Mouse (Mus musculus): ENCODE measurements around the gene Apopt1. TPM values are rescaled to one million over a fixed set of nuclear protein-coding genes. Genes with fewer than 3 reads are reported as not detected.

The Apopt1 gene
- polyA plus RNA-seq, 1 experiment from 2014 or later: 50.0 TPM

DNA sequence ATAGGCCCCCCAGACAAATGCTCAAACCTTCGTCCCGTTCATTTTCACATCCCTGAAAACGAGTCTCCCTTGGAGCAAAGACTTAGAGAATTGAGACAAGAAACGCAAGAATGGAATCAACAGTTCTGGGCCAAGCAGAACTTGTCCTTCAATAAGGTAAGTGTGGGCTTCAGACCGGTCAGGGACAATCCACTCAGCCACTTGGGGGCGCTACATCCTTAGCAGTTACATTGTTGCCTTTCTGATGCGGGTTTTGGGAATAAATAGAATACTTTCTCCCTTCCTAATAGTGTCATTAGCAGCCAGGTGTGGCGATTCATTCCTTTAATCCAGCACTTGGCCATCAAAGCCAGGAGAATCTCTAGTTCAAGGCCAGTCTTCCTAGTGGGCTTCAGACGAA is 9.6 kb downstream of the Apopt1 start:
- H3K4me2 ChIP-seq: no peak overlapping the region
- peaks cover 4% of the 10 kb centered on the region; the same call in 1 of the 2 replicates for H3K4me1 ChIP-seq (ENCODE audit: control insufficient read depth, insufficient read depth, low read length)
- no peak overlapping the region for H3K4me3 ChIP-seq (ENCODE audit: low read depth, low read length)
- H3K9ac ChIP-seq (ENCODE audit: low read depth, low read length): no peak overlapping the region
- no peaks in the 10 kb centered on the region for H3K27me3 ChIP-seq (ENCODE audit: control insufficient read depth, insufficient read depth, low read length)
- no peak overlapping the region for H3K27ac ChIP-seq (ENCODE audit: low read depth, low read length)
- no peaks in the 10 kb centered on the region for H3K9me3 ChIP-seq (replicated peaks; ENCODE audit: control insufficient read depth, low read length)
- H3K36me3 ChIP-seq (ENCODE audit: control insufficient read depth, insufficient read depth, low read length): peaks cover 3% of the 10 kb centered on the region
- 75% methylated on average over 9 of the region's 9 CpGs for WGBS (ENCODE audit: insufficient replicate concordance)
- no peak for ATAC-seq (replicated peaks; ENCODE audit: insufficient number of reproducible peaks, low FRiP score, low TSS enrichment)

DNA sequence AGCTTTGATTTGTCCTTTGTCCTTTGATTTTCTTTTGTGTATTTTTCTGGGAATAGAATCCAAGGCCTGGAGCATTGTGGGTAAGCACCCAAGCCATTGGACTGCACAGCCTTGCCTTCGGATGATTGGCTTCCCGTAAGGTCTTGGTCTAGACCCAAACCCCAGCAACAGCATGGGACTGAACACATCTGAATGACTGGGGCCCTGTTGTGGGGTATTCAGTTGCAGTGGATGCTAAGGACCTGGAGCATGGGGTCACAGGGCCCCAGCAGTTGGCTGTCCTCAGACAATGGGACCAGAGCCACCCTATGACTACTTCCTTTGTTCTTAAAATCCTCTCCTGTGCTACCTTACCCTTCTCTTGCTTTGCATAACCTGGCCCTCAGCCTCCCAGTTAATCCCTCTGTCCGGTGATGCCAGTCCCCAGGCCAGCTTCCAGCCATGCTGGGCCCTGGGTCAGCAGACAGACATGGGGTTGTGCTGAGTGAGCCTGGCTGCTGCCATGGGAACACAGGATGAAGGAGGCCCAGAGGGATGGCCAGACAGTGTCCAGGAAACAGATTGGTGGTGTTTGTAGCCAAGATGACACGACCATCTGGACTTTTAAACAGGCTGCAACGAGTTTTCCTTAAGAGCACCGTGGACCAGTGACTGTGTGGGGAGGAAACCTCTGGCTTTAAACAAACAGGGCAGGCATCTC is 11.7 kb downstream of the Apopt1 start:
- H3K27me3 ChIP-seq (ENCODE audit: control insufficient read depth, insufficient read depth, low read length): no peaks in the 10 kb centered on the region
- H3K4me3 ChIP-seq (ENCODE audit: low read depth, low read length): no peak overlapping the region
- H3K9ac ChIP-seq (ENCODE audit: low read depth, low read length): 0 out of 2 replicates have a peak overlapping the region, but pooled peaks have one; percentile 30
- H3K4me2 ChIP-seq: no peak overlapping the region
- H3K36me3 ChIP-seq (ENCODE audit: control insufficient read depth, insufficient read depth, low read length): peaks cover 3% of the 10 kb centered on the region
- no peaks in the 10 kb centered on the region for H3K9me3 ChIP-seq (replicated peaks; ENCODE audit: control insufficient read depth, low read length)
- WGBS (ENCODE audit: insufficient replicate concordance): 66% methylated on average over 6 of the region's 6 CpGs
- ATAC-seq (replicated peaks; ENCODE audit: insufficient number of reproducible peaks, low FRiP score, low TSS enrichment): no peak
- H3K27ac ChIP-seq (ENCODE audit: low read depth, low read length): no peak overlapping the region
- peaks cover 4% of the 10 kb centered on the region; the same call in 1 of the 2 replicates for H3K4me1 ChIP-seq (ENCODE audit: control insufficient read depth, insufficient read depth, low read length)

DNA sequence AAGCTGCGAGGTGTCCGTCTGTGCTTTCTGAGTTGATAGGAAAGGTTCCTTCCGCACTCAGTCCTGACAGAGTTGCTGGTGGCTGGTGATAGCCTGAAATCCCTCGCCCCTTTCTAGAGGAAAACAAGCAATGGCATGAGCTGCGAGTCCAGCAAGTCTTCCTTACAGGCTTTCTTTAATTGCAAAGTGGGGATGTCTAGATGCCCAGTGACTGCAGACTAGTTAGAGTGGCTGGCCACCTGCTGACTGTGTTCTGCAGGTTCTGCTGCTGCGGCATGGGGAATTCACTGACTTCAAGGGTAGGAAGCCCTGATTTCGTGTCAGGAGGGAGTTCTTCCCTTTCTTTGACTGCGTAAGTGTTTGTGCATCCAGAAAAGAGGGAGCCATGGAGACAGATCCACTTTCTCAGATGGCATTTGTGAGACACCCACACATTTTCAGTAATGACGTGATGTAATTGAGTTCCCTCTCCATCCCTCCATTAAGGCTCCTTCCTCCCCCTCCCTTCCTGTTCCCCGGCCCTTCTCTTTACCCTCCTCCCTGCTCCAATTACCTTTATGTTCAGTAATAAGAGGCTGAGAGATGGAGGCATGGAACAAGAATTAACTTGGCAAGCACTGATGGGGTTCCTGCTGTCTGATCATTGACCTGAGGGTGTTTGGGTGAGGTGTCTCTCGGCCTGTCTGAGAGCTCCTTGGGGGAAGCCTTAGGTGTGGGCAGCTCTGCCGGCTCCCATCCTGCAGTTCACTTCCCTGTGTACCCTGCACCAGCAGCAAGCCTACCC is 12.5 kb downstream of the Apopt1 start:
- no peak for ATAC-seq (replicated peaks; ENCODE audit: insufficient number of reproducible peaks, low FRiP score, low TSS enrichment)
- no peak overlapping the region for H3K9ac ChIP-seq (ENCODE audit: low read depth, low read length)

DNA sequence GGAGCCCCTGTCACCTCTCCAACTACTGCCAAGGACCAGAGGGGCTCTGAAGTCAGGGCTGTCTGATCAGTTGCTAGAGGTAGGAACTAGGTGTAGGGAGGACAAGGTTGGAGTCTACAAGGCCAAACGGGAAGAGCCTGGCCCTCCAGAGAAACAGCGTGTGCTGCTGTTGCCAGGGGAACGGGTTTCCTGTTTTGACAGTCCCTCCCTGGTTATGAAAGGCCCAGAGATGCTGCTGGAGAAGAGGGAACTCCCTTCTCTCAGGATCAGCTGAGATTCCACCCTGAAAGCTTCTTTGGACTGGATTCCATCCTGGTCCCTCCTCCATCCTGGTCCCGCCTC is 13.0 kb downstream of the Apopt1 start:
- no peaks in the 10 kb centered on the region for H3K27me3 ChIP-seq (ENCODE audit: control insufficient read depth, insufficient read depth, low read length)
- peak overlapping the region; percentile 35; the same call in 1 of the 2 replicates for H3K27ac ChIP-seq (ENCODE audit: low read depth, low read length)
- ATAC-seq (replicated peaks; ENCODE audit: insufficient number of reproducible peaks, low FRiP score, low TSS enrichment): no peak; the same call in 1 of the 2 replicates
- no peak overlapping the region for H3K4me2 ChIP-seq
- no peaks in the 10 kb centered on the region for H3K9me3 ChIP-seq (replicated peaks; ENCODE audit: control insufficient read depth, low read length)
- H3K4me1 ChIP-seq (ENCODE audit: control insufficient read depth, insufficient read depth, low read length): peaks cover 4% of the 10 kb centered on the region; the same call in 1 of the 2 replicates
- H3K4me3 ChIP-seq (ENCODE audit: low read depth, low read length): no peak overlapping the region
- WGBS (ENCODE audit: insufficient replicate concordance): 66% methylated on average over 4 of the region's 4 CpGs
- H3K36me3 ChIP-seq (ENCODE audit: control insufficient read depth, insufficient read depth, low read length): peaks cover 3% of the 10 kb centered on the region
- no peak overlapping the region for H3K9ac ChIP-seq (ENCODE audit: low read depth, low read length)

More for the DNA sequence above, 12.5 kb downstream of the Apopt1 start:
- H3K4me1 ChIP-seq (ENCODE audit: control insufficient read depth, insufficient read depth, low read length): peaks cover 4% of the 10 kb centered on the region; the same call in 1 of the 2 replicates
- no peak overlapping the region for H3K4me3 ChIP-seq (ENCODE audit: low read depth, low read length)
- H3K27ac ChIP-seq (ENCODE audit: low read depth, low read length): peak overlapping the region; percentile 37; the same call in 1 of the 2 replicates
- H3K9me3 ChIP-seq (replicated peaks; ENCODE audit: control insufficient read depth, low read length): no peaks in the 10 kb centered on the region
- H3K4me2 ChIP-seq: no peak overlapping the region
- 62% methylated on average over 12 of the region's 12 CpGs for WGBS (ENCODE audit: insufficient replicate concordance)
- peaks cover 3% of the 10 kb centered on the region for H3K36me3 ChIP-seq (ENCODE audit: control insufficient read depth, insufficient read depth, low read length)
- no peaks in the 10 kb centered on the region for H3K27me3 ChIP-seq (ENCODE audit: control insufficient read depth, insufficient read depth, low read length)

DNA sequence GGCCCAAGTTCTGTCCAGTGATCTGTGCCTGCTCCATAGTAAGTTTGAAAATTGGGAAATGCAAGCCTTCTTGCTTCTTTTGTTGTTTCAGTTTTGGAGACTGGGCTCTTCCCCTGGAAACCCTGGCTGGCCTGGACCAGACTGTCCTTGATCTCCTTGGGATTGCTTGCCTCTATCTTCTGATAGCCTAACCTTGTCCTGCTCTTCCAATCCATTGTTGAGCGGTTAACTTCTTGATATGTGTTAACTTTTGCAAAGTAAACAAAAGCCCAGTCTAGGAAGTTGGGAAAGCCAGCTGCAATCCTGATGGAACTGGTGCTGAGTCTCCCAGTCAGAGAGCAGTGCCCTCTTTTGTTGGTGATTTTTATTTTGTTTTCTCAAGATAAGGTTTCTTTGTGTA is 14.9 kb downstream of the Apopt1 start:
- Histone ChIP-seq H3K36me3 (ENCODE audit: control insufficient read depth, insufficient read depth, low read length) (peaks cover 3% of the 10 kb centered on the region), H3K4me3 (ENCODE audit: low read depth, low read length) (no peak overlapping the region)
- ATAC-seq (replicated peaks; ENCODE audit: insufficient number of reproducible peaks, low FRiP score, low TSS enrichment): no peak

DNA sequence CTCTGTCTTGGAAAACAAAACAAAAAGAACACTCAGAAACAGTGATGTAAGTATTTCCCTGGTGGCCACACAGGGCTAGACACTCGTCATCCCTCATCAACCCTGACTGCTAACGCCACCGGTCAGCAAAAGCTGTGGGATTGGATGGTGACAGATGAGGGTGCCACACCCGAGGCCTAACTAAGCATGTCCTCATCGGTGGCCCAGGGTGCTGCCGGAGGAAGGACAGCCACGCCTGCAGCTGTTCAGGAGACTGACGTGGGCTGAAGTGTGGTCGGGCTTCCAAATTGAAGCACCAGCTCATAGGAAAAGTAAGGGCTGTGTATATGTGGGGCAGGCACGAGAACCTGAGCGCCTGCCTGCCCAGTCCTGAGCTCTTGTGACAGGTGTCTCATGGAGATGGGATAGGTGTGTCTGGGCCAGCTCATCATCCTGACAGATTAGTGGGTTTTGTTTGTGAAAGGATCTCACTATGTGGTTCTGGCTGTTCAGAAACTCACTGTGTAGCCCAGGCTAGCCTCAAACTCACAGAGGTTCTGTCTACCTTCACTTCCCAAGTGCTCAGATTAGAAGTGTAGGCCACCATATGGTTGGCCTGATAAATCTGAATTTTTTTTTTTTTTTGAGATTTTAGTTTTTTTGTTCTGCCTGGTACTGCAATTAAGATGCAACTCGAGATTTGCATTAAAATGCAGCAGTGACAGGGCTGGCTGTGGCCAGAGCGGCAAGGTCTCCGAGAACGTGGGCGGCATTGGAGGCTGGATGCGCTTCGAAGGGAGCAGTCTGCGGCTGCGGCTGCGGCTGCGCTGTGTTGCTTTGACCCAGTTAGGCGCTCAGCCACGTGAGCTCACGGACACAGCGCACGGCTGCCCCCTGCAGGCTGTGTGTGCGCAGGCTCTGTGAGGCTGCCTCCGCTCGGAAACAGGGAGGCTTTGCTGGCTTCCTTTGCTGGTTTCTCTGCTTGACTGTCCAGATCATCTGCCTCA is 19.1 kb downstream of the Apopt1 start:
- H3K9me3 ChIP-seq (replicated peaks; ENCODE audit: control insufficient read depth, low read length): no peaks in the 10 kb centered on the region
- no peak overlapping the region for H3K27ac ChIP-seq (ENCODE audit: low read depth, low read length)
- H3K4me2 ChIP-seq: peak overlapping the region; percentile 27; the same call in 1 of the 2 replicates
- ATAC-seq (replicated peaks; ENCODE audit: insufficient number of reproducible peaks, low FRiP score, low TSS enrichment): peak; percentile 74
- H3K4me3 ChIP-seq (ENCODE audit: low read depth, low read length): no peak overlapping the region
- H3K27me3 ChIP-seq (ENCODE audit: control insufficient read depth, insufficient read depth, low read length): no peaks in the 10 kb centered on the region
- no peaks in the 10 kb centered on the region for H3K36me3 ChIP-seq (ENCODE audit: control insufficient read depth, insufficient read depth, low read length)
- 31% methylated on average over 30 of the region's 30 CpGs for WGBS (ENCODE audit: insufficient replicate concordance)
- H3K9ac ChIP-seq (ENCODE audit: low read depth, low read length): no peak overlapping the region
- H3K4me1 ChIP-seq (ENCODE audit: control insufficient read depth, insufficient read depth, low read length): peaks cover 3% of the 10 kb centered on the region; the same call in 1 of the 2 replicates

More for the DNA sequence above, 14.9 kb downstream of the Apopt1 start:
- H3K9me3 ChIP-seq (replicated peaks; ENCODE audit: control insufficient read depth, low read length): no peaks in the 10 kb centered on the region
- H3K4me2 ChIP-seq: no peak overlapping the region
- no peak overlapping the region for H3K27ac ChIP-seq (ENCODE audit: low read depth, low read length)
- peaks cover 7% of the 10 kb centered on the region for H3K4me1 ChIP-seq (ENCODE audit: control insufficient read depth, insufficient read depth, low read length)
- 65% methylated on average over 1 of the region's 1 CpGs for WGBS (ENCODE audit: insufficient replicate concordance)
- H3K27me3 ChIP-seq (ENCODE audit: control insufficient read depth, insufficient read depth, low read length): no peaks in the 10 kb centered on the region
- H3K9ac ChIP-seq (ENCODE audit: low read depth, low read length): no peak overlapping the region

DNA sequence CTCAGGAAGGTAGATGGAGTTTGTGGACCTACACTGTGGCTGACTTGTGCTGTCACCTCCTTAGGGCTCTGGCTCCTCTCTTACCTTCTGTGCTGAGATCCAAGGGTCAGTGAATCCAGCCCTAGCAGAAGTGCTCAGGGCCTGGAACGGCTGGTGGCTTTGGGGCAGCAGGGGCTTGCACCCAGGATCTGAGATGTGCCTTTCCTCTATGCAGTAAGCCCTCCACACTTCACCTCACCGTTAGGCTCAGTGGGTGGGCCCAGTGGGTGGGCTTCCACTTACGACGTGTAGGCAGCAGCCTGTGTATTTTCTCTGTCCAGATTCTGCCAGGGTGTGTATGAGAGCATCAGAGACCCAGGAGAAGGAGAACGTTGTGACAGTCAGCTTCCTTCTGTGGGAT is 19.9 kb downstream of the Apopt1 start:
- Histone ChIP-seq H3K27ac (ENCODE audit: low read depth, low read length) (no peak overlapping the region), H3K9me3 (replicated peaks; ENCODE audit: control insufficient read depth, low read length) (no peaks in the 10 kb centered on the region)
- ATAC-seq (replicated peaks; ENCODE audit: insufficient number of reproducible peaks, low FRiP score, low TSS enrichment): no peak

DNA sequence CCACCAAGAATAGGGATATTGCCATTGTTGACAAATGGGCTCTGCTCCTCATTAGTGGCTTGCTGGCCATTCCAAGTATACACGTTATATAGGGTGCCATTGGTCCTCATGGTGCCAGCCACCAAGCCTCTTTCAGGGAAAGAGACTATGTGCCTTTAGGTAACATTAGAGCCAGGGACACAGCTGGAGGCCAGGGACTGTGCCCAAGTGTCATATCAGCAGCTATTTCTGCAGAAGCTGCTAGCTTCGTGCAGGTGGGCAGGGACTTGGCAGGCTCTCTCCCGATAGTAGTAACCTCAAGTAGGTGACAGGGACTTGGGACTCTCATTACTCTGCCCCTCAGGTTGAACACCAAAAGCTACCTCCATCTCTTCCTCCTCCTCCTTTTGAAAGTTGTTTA is 21.9 kb downstream of the Apopt1 start:
- Histone ChIP-seq H3K27ac (ENCODE audit: low read depth, low read length) (no peak overlapping the region), H3K4me3 (ENCODE audit: low read depth, low read length) (no peak overlapping the region), H3K4me1 (ENCODE audit: control insufficient read depth, insufficient read depth, low read length) (peaks cover 3% of the 10 kb centered on the region; the same call in 1 of the 2 replicates), H3K36me3 (ENCODE audit: control insufficient read depth, insufficient read depth, low read length) (no peaks in the 10 kb centered on the region), H3K27me3 (ENCODE audit: control insufficient read depth, insufficient read depth, low read length) (no peaks in the 10 kb centered on the region), H3K9me3 (replicated peaks; ENCODE audit: control insufficient read depth, low read length) (no peaks in the 10 kb centered on the region), H3K9ac (ENCODE audit: low read depth, low read length) (no peak overlapping the region), H3K4me2 (no peak overlapping the region)
- ATAC-seq (replicated peaks; ENCODE audit: insufficient number of reproducible peaks, low FRiP score, low TSS enrichment): no peak
- 87% methylated on average over 3 of the region's 3 CpGs for WGBS (ENCODE audit: insufficient replicate concordance)

More for the DNA sequence above, 19.9 kb downstream of the Apopt1 start:
- H3K4me2 ChIP-seq: no peak overlapping the region
- 62% methylated on average over 5 of the region's 5 CpGs for WGBS (ENCODE audit: insufficient replicate concordance)
- peaks cover 3% of the 10 kb centered on the region; the same call in 1 of the 2 replicates for H3K4me1 ChIP-seq (ENCODE audit: control insufficient read depth, insufficient read depth, low read length)
- no peaks in the 10 kb centered on the region for H3K36me3 ChIP-seq (ENCODE audit: control insufficient read depth, insufficient read depth, low read length)
- H3K4me3 ChIP-seq (ENCODE audit: low read depth, low read length): no peak overlapping the region
- H3K9ac ChIP-seq (ENCODE audit: low read depth, low read length): no peak overlapping the region
- H3K27me3 ChIP-seq (ENCODE audit: control insufficient read depth, insufficient read depth, low read length): no peaks in the 10 kb centered on the region

All from heart, embryonic 11.5 days (tissue).